Mouse (Mus musculus) heart, embryonic 16.5 days (tissue): Measurements from ENCODE around the gene Inpp5a. TPM values are rescaled to one million over a fixed set of nuclear protein-coding genes. Genes with fewer than 3 reads are reported as not detected.

Source experiments
- ATAC-seq: fragments of 200-750 bp; cut with Nextera tagmentation; replicated peaks from 2 replicates; pipeline ENCODE4 v1.8.0; 2017; ENCODE audit warnings: moderate number of reproducible peaks; ENCODE audit not compliant: insufficient read depth, low FRiP score; ENCODE audit errors: extremely low read depth
- H3K27ac ChIP-seq: fragments of 300-500 bp; sonication (generic); 2 replicates; pipeline ENCODE4 v1.5.1; 2014; ENCODE audit warnings: mild to moderate bottlenecking, low read length, control low read depth, moderate library complexity
- H3K27me3 ChIP-seq: fragments of 300-500 bp; sonication (generic); 2 replicates; pipeline ENCODE4 v1.6.1; 2014; ENCODE audit warnings: low read length, mixed read lengths; ENCODE audit not compliant: control insufficient read depth, insufficient read depth
- H3K36me3 ChIP-seq: fragments of 300-500 bp; sonication (generic); 2 replicates; pipeline ENCODE4 v1.6.1; 2014; ENCODE audit not compliant: control insufficient read depth, insufficient read depth
- H3K4me1 ChIP-seq: fragments of 300-500 bp; sonication (generic); 2 replicates; pipeline ENCODE4 v1.6.1; 2014; ENCODE audit warnings: low read length, mixed read lengths; ENCODE audit not compliant: control insufficient read depth, insufficient read depth
- H3K4me2 ChIP-seq: fragments of 300-500 bp; sonication (generic); 2 replicates; pipeline ENCODE4 v1.6.1; 2014; ENCODE audit warnings: low read depth, mild to moderate bottlenecking, control low read depth, low read length
- H3K4me3 ChIP-seq: fragments of 300-500 bp; sonication (generic); 2 replicates; pipeline ENCODE4 v1.5.1; 2014; ENCODE audit warnings: mild to moderate bottlenecking, control low read depth, low read length
- H3K9ac ChIP-seq: fragments of 300-500 bp; sonication (generic); 2 replicates; pipeline ENCODE4 v1.6.1; 2014; ENCODE audit warnings: low read length, control low read depth
- H3K9me3 ChIP-seq: fragments of 300-500 bp; sonication (generic); replicated peaks from 2 replicates; pipeline ENCODE4 v1.6.1; 2016; ENCODE audit warnings: low read length; ENCODE audit not compliant: control insufficient read depth
- WGBS: fragments of 180-500 bp; shearing (Covaris S2); extraction: QIAGEN DNeasy Blood & Tissue Kit; methylation state at CpG from one replicate; pipeline ENCODE4 v1.1.7; 2014; 5-methylcytosine and 5-hydroxymethylcytosine counted together
- polyA plus RNA-seq: library from polyadenylated mRNA; unstranded; fragments of >200 nt; fragmentation: Nextera tagmentation; extraction: Ambion mirVana; gene quantifications from 2 replicates; pipeline ENCODE4 v1.2.1, GENCODE M21; 2015

The Inpp5a gene
- polyA plus RNA-seq, 1 experiment from 2014 or later: 47.4 TPM

- ATAC-seq: no peak
- H3K9ac ChIP-seq: no peak overlapping the region
- H3K27ac ChIP-seq: no peak overlapping the region
Measured at GRCm38 (mm10) chr7:139382796-139383195, 6.1 kb upstream of the Inpp5a start.

GRCm38 (mm10) chr7:139384500-139384899 is 4.4 kb upstream of the Inpp5a start:
- ATAC-seq: no peak
- Histone ChIP-seq H3K27ac (no peak overlapping the region), H3K27me3 (no peaks in the 10 kb centered on the region), H3K4me1 (peaks cover 15% of the 10 kb centered on the region), H3K9me3 (no peaks in the 10 kb centered on the region), H3K4me3 (no peak overlapping the region), H3K36me3 (no peaks in the 10 kb centered on the region), H3K4me2 (no peak overlapping the region), H3K9ac (no peak overlapping the region)
- 92% methylated on average over 1 of the region's 1 CpGs for WGBS

More at GRCm38 (mm10) chr7:139382796-139383195, 6.1 kb upstream of the Inpp5a start:
- Histone ChIP-seq H3K9me3 (no peaks in the 10 kb centered on the region), H3K27me3 (no peaks in the 10 kb centered on the region), H3K4me3 (no peak overlapping the region), H3K36me3 (no peaks in the 10 kb centered on the region), H3K4me1 (peaks cover 11% of the 10 kb centered on the region), H3K4me2 (no peak overlapping the region)
- 89% methylated on average over 2 of the region's 2 CpGs for WGBS

- Histone ChIP-seq H3K4me3 (no peak overlapping the region), H3K9ac (no peak overlapping the region), H3K27me3 (no peaks in the 10 kb centered on the region), H3K27ac (no peak overlapping the region), H3K9me3 (no peaks in the 10 kb centered on the region), H3K4me2 (no peak overlapping the region), H3K4me1 (peaks cover 14% of the 10 kb centered on the region), H3K36me3 (no peaks in the 10 kb centered on the region)
- WGBS: 70% methylated on average over 2 of the region's 2 CpGs
- no peak for ATAC-seq
Measured at GRCm38 (mm10) chr7:139384916-139385530, 3.9 kb upstream of the Inpp5a start.

- ATAC-seq: no peak
- no peaks in the 10 kb centered on the region for H3K9me3 ChIP-seq
- no peak overlapping the region for H3K4me3 ChIP-seq
- no peak overlapping the region for H3K9ac ChIP-seq
- WGBS: 92% methylated on average over 9 of the region's 9 CpGs
- peaks cover 32% of the 10 kb centered on the region for H3K4me1 ChIP-seq
- no peaks in the 10 kb centered on the region for H3K27me3 ChIP-seq
- no peak overlapping the region for H3K4me2 ChIP-seq
- H3K36me3 ChIP-seq: no peaks in the 10 kb centered on the region
- H3K27ac ChIP-seq: no peak overlapping the region
Measured at GRCm38 (mm10) chr7:139386933-139387690, 1.8 kb upstream of the Inpp5a start.

- peak; percentile 65 for ATAC-seq
- Histone ChIP-seq H3K9ac (peak overlapping the region; percentile 86), H3K27ac (peak overlapping the region; percentile 91), H3K36me3 (no peaks in the 10 kb centered on the region), H3K9me3 (no peaks in the 10 kb centered on the region), H3K27me3 (no peaks in the 10 kb centered on the region), H3K4me1 (peaks cover 42% of the 10 kb centered on the region), H3K4me3 (peak overlapping the region; percentile 69), H3K4me2 (peak overlapping the region; percentile 53)
- WGBS: 18% methylated on average over 16 of the region's 16 CpGs
Measured at GRCm38 (mm10) chr7:139387921-139388669, 814 bp upstream of the Inpp5a start.

- Histone ChIP-seq H3K4me3 (peak overlapping the region; percentile 71), H3K9ac (peak overlapping the region; percentile 83), H3K27ac (peak overlapping the region; percentile 78), H3K36me3 (no peaks in the 10 kb centered on the region), H3K9me3 (no peaks in the 10 kb centered on the region), H3K4me2 (peak overlapping the region; percentile 81), H3K27me3 (no peaks in the 10 kb centered on the region), H3K4me1 (peaks cover 46% of the 10 kb centered on the region)
- peak; percentile 10 for ATAC-seq
- WGBS: under 1% methylated on average over 51 of the region's 53 CpGs
Measured at GRCm38 (mm10) chr7:139389213-139389761, 378 bp downstream of the Inpp5a start.

- 42% methylated on average over 3 of the region's 3 CpGs for WGBS
- Histone ChIP-seq H3K36me3 (no peaks in the 10 kb centered on the region), H3K9me3 (no peaks in the 10 kb centered on the region), H3K4me1 (peaks cover 48% of the 10 kb centered on the region), H3K4me2 (peak overlapping the region; percentile 81), H3K9ac (peak overlapping the region; percentile 83), H3K27me3 (no peaks in the 10 kb centered on the region), H3K4me3 (peak overlapping the region; percentile 71), H3K27ac (peak overlapping the region; percentile 78)
- ATAC-seq: no peak
Measured at GRCm38 (mm10) chr7:139390380-139390779, 1.5 kb downstream of the Inpp5a start.

GRCm38 (mm10) chr7:139390926-139391325 is 2.0 kb downstream of the Inpp5a start:
- Histone ChIP-seq H3K4me3 (peak overlapping the region; percentile 71), H3K4me1 (peaks cover 49% of the 10 kb centered on the region), H3K9me3 (no peaks in the 10 kb centered on the region), H3K27ac (peak overlapping the region; percentile 78), H3K9ac (peak overlapping the region; percentile 83), H3K36me3 (no peaks in the 10 kb centered on the region), H3K27me3 (no peaks in the 10 kb centered on the region), H3K4me2 (peak overlapping the region; percentile 81)
- ATAC-seq: no peak
- WGBS: 52% methylated on average over 9 of the region's 9 CpGs
